Mouse (Mus musculus): ENCODE data around the gene Tshz2. TPM values are rescaled to one million over a fixed set of nuclear protein-coding genes. Genes with fewer than 3 reads are reported as not detected.

Tshz2 gene
- polyA plus RNA-seq, 1 experiment from 2014 or later: 5.4 TPM

- H3K4me1 ChIP-seq (replicated peaks; ENCODE audit: control insufficient read depth, insufficient read depth, low read length): no peaks in the 10 kb centered on the region
- H3K9me3 ChIP-seq (ENCODE audit: control insufficient read depth, low read length): no peaks in the 10 kb centered on the region; the same call in 1 of the 2 replicates
- no peak overlapping the region for H3K27ac ChIP-seq (ENCODE audit: low read depth, low read length)
- ATAC-seq (replicated peaks; ENCODE audit: low FRiP score): no peak
- H3K36me3 ChIP-seq (ENCODE audit: control insufficient read depth, insufficient read depth, low read length): no peaks in the 10 kb centered on the region
- H3K27me3 ChIP-seq (replicated peaks; ENCODE audit: control insufficient read depth, insufficient read depth, low read length): no peaks in the 10 kb centered on the region
- H3K4me3 ChIP-seq (ENCODE audit: low read depth, low read length): no peak overlapping the region
- H3K4me2 ChIP-seq: no peak overlapping the region
- 72% methylated on average over 12 of the region's 12 CpGs for WGBS
- H3K9ac ChIP-seq (ENCODE audit: low read depth, low read length): no peak overlapping the region
- no peak for DNase-seq (ENCODE audit: low spot score)
Observed at GRCm38 (mm10) chr2:170042471-170043213, 409.8 kb downstream of the Tshz2 start.

- WGBS: 74% methylated on average over 8 of the region's 10 CpGs
- H3K4me1 ChIP-seq (replicated peaks; ENCODE audit: control insufficient read depth, insufficient read depth, low read length): no peaks in the 10 kb centered on the region
- no peak for ATAC-seq (replicated peaks; ENCODE audit: low FRiP score)
Observed at GRCm38 (mm10) chr2:170043290-170043689, 410.5 kb downstream of the Tshz2 start.

GRCm38 (mm10) chr2:170045896-170046295, 413.1 kb downstream of the Tshz2 start:
- no peak overlapping the region for H3K4me2 ChIP-seq
- H3K4me3 ChIP-seq (ENCODE audit: low read depth, low read length): no peak overlapping the region
- WGBS: 72% methylated on average over 11 of the region's 11 CpGs
- ATAC-seq (replicated peaks; ENCODE audit: low FRiP score) (no peak), DNase-seq (ENCODE audit: low spot score) (no peak)
- no peaks in the 10 kb centered on the region; the same call in 1 of the 2 replicates for H3K9me3 ChIP-seq (ENCODE audit: control insufficient read depth, low read length)
- H3K36me3 ChIP-seq (ENCODE audit: control insufficient read depth, insufficient read depth, low read length): no peaks in the 10 kb centered on the region
- no peaks in the 10 kb centered on the region for H3K4me1 ChIP-seq (replicated peaks; ENCODE audit: control insufficient read depth, insufficient read depth, low read length)
- no peaks in the 10 kb centered on the region for H3K27me3 ChIP-seq (replicated peaks; ENCODE audit: control insufficient read depth, insufficient read depth, low read length)
- H3K27ac ChIP-seq (ENCODE audit: low read depth, low read length): no peak overlapping the region
- H3K9ac ChIP-seq (ENCODE audit: low read depth, low read length): no peak overlapping the region

More at GRCm38 (mm10) chr2:170043290-170043689, 410.5 kb downstream of the Tshz2 start:
- Histone ChIP-seq H3K4me3 (ENCODE audit: low read depth, low read length) (no peak overlapping the region), H3K4me2 (no peak overlapping the region), H3K27me3 (replicated peaks; ENCODE audit: control insufficient read depth, insufficient read depth, low read length) (no peaks in the 10 kb centered on the region), H3K27ac (ENCODE audit: low read depth, low read length) (no peak overlapping the region), H3K9me3 (ENCODE audit: control insufficient read depth, low read length) (no peaks in the 10 kb centered on the region; the same call in 1 of the 2 replicates), H3K9ac (ENCODE audit: low read depth, low read length) (no peak overlapping the region), H3K36me3 (ENCODE audit: control insufficient read depth, insufficient read depth, low read length) (no peaks in the 10 kb centered on the region)
- no peak for DNase-seq (ENCODE audit: low spot score)

GRCm38 (mm10) chr2:170046371-170047145, 413.7 kb downstream of the Tshz2 start:
- Histone ChIP-seq H3K36me3 (ENCODE audit: control insufficient read depth, insufficient read depth, low read length) (no peaks in the 10 kb centered on the region), H3K27ac (ENCODE audit: low read depth, low read length) (no peak overlapping the region), H3K9ac (ENCODE audit: low read depth, low read length) (no peak overlapping the region), H3K9me3 (ENCODE audit: control insufficient read depth, low read length) (no peaks in the 10 kb centered on the region; the same call in 1 of the 2 replicates), H3K4me3 (ENCODE audit: low read depth, low read length) (no peak overlapping the region), H3K4me2 (no peak overlapping the region), H3K4me1 (replicated peaks; ENCODE audit: control insufficient read depth, insufficient read depth, low read length) (no peaks in the 10 kb centered on the region), H3K27me3 (replicated peaks; ENCODE audit: control insufficient read depth, insufficient read depth, low read length) (no peaks in the 10 kb centered on the region)
- DNase-seq (ENCODE audit: low spot score): no peak
- ATAC-seq (replicated peaks; ENCODE audit: low FRiP score): no peak
- WGBS: 87% methylated on average over 9 of the region's 9 CpGs

GRCm38 (mm10) chr2:170048831-170049230, 416.0 kb downstream of the Tshz2 start:
- 85% methylated on average over 1 of the region's 1 CpGs for WGBS
- Histone ChIP-seq H3K4me2 (no peak overlapping the region), H3K9me3 (ENCODE audit: control insufficient read depth, low read length) (no peaks in the 10 kb centered on the region; the same call in 1 of the 2 replicates), H3K9ac (ENCODE audit: low read depth, low read length) (no peak overlapping the region), H3K27ac (ENCODE audit: low read depth, low read length) (no peak overlapping the region), H3K4me3 (ENCODE audit: low read depth, low read length) (no peak overlapping the region), H3K36me3 (ENCODE audit: control insufficient read depth, insufficient read depth, low read length) (no peaks in the 10 kb centered on the region), H3K27me3 (replicated peaks; ENCODE audit: control insufficient read depth, insufficient read depth, low read length) (no peaks in the 10 kb centered on the region), H3K4me1 (replicated peaks; ENCODE audit: control insufficient read depth, insufficient read depth, low read length) (no peaks in the 10 kb centered on the region)
- no peak for DNase-seq (ENCODE audit: low spot score)
- ATAC-seq (replicated peaks; ENCODE audit: low FRiP score): no peak

GRCm38 (mm10) chr2:170050651-170051050, 417.8 kb downstream of the Tshz2 start:
- H3K4me1 ChIP-seq (replicated peaks; ENCODE audit: control insufficient read depth, insufficient read depth, low read length): no peaks in the 10 kb centered on the region
- no peak overlapping the region for H3K9ac ChIP-seq (ENCODE audit: low read depth, low read length)
- DNase-seq (ENCODE audit: low spot score) (no peak), ATAC-seq (replicated peaks; ENCODE audit: low FRiP score) (no peak)
- no peak overlapping the region for H3K4me2 ChIP-seq
- H3K27me3 ChIP-seq (replicated peaks; ENCODE audit: control insufficient read depth, insufficient read depth, low read length): no peaks in the 10 kb centered on the region
- 48% methylated on average over 5 of the region's 5 CpGs for WGBS
- no peaks in the 10 kb centered on the region; the same call in 1 of the 2 replicates for H3K9me3 ChIP-seq (ENCODE audit: control insufficient read depth, low read length)
- H3K4me3 ChIP-seq (ENCODE audit: low read depth, low read length): no peak overlapping the region
- H3K27ac ChIP-seq (ENCODE audit: low read depth, low read length): no peak overlapping the region
- no peaks in the 10 kb centered on the region for H3K36me3 ChIP-seq (ENCODE audit: control insufficient read depth, insufficient read depth, low read length)

- WGBS: 89% methylated on average over 6 of the region's 6 CpGs
- no peak overlapping the region for H3K4me2 ChIP-seq
- no peak overlapping the region for H3K27ac ChIP-seq (ENCODE audit: low read depth, low read length)
- H3K4me3 ChIP-seq (ENCODE audit: low read depth, low read length): no peak overlapping the region
- H3K27me3 ChIP-seq (replicated peaks; ENCODE audit: control insufficient read depth, insufficient read depth, low read length): no peaks in the 10 kb centered on the region
- H3K4me1 ChIP-seq (replicated peaks; ENCODE audit: control insufficient read depth, insufficient read depth, low read length): no peaks in the 10 kb centered on the region
- H3K9me3 ChIP-seq (ENCODE audit: control insufficient read depth, low read length): no peaks in the 10 kb centered on the region
- H3K36me3 ChIP-seq (ENCODE audit: control insufficient read depth, insufficient read depth, low read length): no peaks in the 10 kb centered on the region
- ATAC-seq (replicated peaks; ENCODE audit: low FRiP score): no peak
- no peak for DNase-seq (ENCODE audit: low spot score)
- H3K9ac ChIP-seq (ENCODE audit: low read depth, low read length): no peak overlapping the region
Observed at GRCm38 (mm10) chr2:170051441-170051840, 418.6 kb downstream of the Tshz2 start.

GRCm38 (mm10) chr2:170054943-170055342, 422.1 kb downstream of the Tshz2 start:
- WGBS: 64% methylated on average over 12 of the region's 12 CpGs
- peak; percentile 32; the same call in 1 of the 2 replicates for ATAC-seq (replicated peaks; ENCODE audit: low FRiP score)
- no peaks in the 10 kb centered on the region for H3K27me3 ChIP-seq (replicated peaks; ENCODE audit: control insufficient read depth, insufficient read depth, low read length)

More at GRCm38 (mm10) chr2:170054943-170055342, 422.1 kb downstream of the Tshz2 start:
- no peaks in the 10 kb centered on the region for H3K4me1 ChIP-seq (replicated peaks; ENCODE audit: control insufficient read depth, insufficient read depth, low read length)
- H3K4me3 ChIP-seq (ENCODE audit: low read depth, low read length): no peak overlapping the region
- H3K27ac ChIP-seq (ENCODE audit: low read depth, low read length): no peak overlapping the region
- no peaks in the 10 kb centered on the region for H3K36me3 ChIP-seq (ENCODE audit: control insufficient read depth, insufficient read depth, low read length)
- no peaks in the 10 kb centered on the region for H3K9me3 ChIP-seq (ENCODE audit: control insufficient read depth, low read length)
- no peak for DNase-seq (ENCODE audit: low spot score)
- no peak overlapping the region for H3K4me2 ChIP-seq
- H3K9ac ChIP-seq (ENCODE audit: low read depth, low read length): no peak overlapping the region
